Mouse (Mus musculus) lung, adult 18-20 months (tissue): ENCODE data around the gene Susd2.

Experiments used
- DNase-seq, 2 experiments: peaks; one replicate each; pipeline ENCODE4 v3.0.0; 2022; ENCODE audit warnings: mixed read lengths in 2 of 2

The Susd2 gene

GRCm38 (mm10) chr10:75643741-75644343 lies at the start of gene Susd2:
TSS of gene Susd2 (minus strand) at chr10:75644008.
- peak; percentile 70 to 82 for DNase-seq

- DNase-seq: no peak
Observed at GRCm38 (mm10) chr10:75688598-75688997, 44.8 kb upstream of the Susd2 start.

- DNase-seq: no peak
Observed at GRCm38 (mm10) chr10:75686724-75687123, 42.9 kb upstream of the Susd2 start.

- peak in 1 of 2 experiments; percentile 40 for DNase-seq
Observed at GRCm38 (mm10) chr10:75684035-75685004, 40.5 kb upstream of the Susd2 start.

GRCm38 (mm10) chr10:75680574-75681001 lies 36.8 kb upstream of the Susd2 start:
- DNase-seq: no peak

GRCm38 (mm10) chr10:75679204-75679603 lies 35.4 kb upstream of the Susd2 start:
- DNase-seq: no peak

GRCm38 (mm10) chr10:75677989-75678388 lies 34.2 kb upstream of the Susd2 start:
- DNase-seq: peak; percentile 69 to 76

- DNase-seq: peak; percentile 40 to 67
Observed at GRCm38 (mm10) chr10:75677571-75677970, 33.8 kb upstream of the Susd2 start.

- peak; percentile 57 to 82 for DNase-seq
Observed at GRCm38 (mm10) chr10:75676819-75677565, 33.2 kb upstream of the Susd2 start.

- no peak for DNase-seq
Observed at GRCm38 (mm10) chr10:75676286-75676685, 32.5 kb upstream of the Susd2 start.

- peak; percentile 36 to 62 for DNase-seq
Observed at GRCm38 (mm10) chr10:75675594-75675993, 31.8 kb upstream of the Susd2 start.

- no peak for DNase-seq
Observed at GRCm38 (mm10) chr10:75669936-75670335, 26.1 kb upstream of the Susd2 start.

GRCm38 (mm10) chr10:75667911-75668270 lies 24.1 kb upstream of the Susd2 start:
- peak; percentile 74 to 77 for DNase-seq

- DNase-seq: peak; percentile 73 to 78
Observed at GRCm38 (mm10) chr10:75667115-75667910, 23.5 kb upstream of the Susd2 start.

- no peak for DNase-seq
Observed at GRCm38 (mm10) chr10:75666451-75667030, 22.7 kb upstream of the Susd2 start.

GRCm38 (mm10) chr10:75664673-75665270 lies 21.0 kb upstream of the Susd2 start:
- DNase-seq: no peak

- no peak for DNase-seq
Observed at GRCm38 (mm10) chr10:75662575-75662974, 18.8 kb upstream of the Susd2 start.

GRCm38 (mm10) chr10:75661876-75662275 lies 18.1 kb upstream of the Susd2 start:
- DNase-seq: no peak

- DNase-seq: no peak
Observed at GRCm38 (mm10) chr10:75661381-75661780, 17.6 kb upstream of the Susd2 start.

GRCm38 (mm10) chr10:75657772-75658171 lies 14.0 kb upstream of the Susd2 start:
- no peak for DNase-seq

GRCm38 (mm10) chr10:75657165-75657564 lies 13.4 kb upstream of the Susd2 start:
- no peak for DNase-seq
